Mouse (Mus musculus): ENCODE measurements around the gene Pakap.

Pakap gene

DNA sequence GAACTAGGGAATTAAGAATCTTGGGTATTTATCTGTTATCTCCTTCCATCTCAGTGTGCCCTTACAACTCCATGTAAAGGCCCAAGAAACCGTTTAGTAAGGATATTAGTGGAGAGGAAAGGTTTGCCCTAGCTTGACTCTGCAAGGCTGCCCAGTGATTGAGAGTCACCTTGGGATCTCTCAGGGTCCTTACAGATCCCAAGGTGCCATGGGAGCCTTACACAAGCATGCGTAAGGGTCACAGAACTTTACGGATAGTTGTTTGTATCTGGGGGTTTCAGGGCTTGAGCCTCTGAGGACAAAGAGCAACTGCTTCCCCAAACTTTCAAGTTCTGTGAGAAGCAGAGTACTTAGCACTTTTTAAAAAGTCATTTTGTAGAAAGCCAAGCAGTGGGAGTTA is 6.2 kb downstream of the Pakap start:
- in situ Hi-C loops (cut with MboI, MseI) = no loop called here

DNA sequence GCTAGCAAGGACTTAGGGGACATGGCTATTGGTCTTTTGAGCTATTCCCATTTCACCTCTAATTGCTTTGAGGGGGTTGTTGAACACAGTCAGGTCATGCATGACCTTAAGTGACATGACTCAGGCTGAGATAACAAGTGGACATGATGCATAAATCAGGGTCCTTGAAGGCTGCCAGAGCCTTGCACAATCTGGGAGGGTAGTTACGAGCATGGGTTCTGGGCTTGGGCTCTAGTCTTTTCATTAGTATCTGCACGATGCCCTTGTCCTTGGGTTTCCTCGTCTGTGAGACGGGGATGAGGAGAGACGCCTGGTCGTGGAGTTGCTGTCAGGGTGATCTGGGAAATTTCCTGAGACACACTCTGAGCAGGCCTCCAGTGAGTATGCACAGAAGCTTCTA is 6.7 kb downstream of the Pakap start:
- in situ Hi-C loops (cut with MboI, MseI) = no loop called here

DNA sequence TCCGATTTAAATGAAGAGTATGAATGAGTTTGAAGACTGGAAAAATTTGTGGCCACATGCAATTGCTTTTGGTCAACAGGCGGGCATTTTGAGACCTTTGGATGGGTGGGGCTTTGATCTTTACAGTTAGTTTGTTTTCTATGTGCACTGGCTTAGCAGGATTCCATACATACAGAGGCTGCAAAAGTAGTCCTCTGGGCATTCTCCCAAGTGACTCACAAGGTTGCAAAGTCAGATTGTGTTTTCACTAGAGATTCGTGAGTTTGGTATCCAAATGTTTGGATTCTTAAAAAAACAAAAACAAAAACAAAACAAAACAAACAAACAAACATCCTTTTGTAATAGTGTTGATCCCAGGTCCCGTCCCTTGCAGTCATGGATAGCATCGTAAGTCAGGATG is 7.7 kb downstream of the Pakap start:
- in situ Hi-C loops (cut with MboI, MseI) = no loop called here

DNA sequence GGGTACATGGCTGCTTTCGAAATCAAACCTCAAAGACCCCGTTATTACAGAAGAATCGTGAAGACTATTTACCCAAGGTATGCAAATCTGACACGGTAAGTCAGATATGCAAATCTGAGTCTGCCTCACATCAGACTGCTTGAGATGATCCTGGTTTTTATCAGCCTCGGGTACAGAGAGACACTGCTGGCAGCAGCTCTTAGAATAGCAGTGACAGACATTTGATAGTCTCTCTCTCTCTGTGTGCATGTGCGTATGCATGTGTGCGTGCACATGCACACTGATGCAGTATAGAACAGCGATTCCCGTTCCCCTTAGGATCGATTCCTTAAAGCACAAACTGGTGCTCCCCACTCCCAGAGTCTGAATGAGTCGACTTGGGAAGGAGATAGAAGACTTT is 8.1 kb downstream of the Pakap start:
- in situ Hi-C loops (cut with MboI, MseI) = no loop called here

DNA sequence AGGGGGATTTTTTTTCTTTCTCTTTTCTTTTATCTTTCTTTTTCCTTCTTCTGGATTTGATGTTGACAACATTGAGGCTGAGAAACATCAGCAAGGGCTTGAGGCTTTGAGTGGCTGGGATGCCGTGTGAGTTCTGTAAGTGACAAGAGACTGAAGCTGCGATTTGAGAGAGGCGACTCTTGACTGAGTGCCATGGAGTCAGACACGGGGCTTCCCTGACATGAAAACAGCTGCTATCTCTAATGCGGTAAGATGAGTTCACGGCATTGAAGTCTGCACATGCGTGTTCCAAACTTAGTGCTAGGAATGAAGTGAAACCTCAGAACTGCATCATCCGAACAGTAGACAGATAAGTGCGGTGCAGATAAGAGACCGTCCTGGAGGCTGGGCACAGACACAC is 11.7 kb downstream of the Pakap start:
- in situ Hi-C loops (cut with MboI, MseI) = no loop called here

DNA sequence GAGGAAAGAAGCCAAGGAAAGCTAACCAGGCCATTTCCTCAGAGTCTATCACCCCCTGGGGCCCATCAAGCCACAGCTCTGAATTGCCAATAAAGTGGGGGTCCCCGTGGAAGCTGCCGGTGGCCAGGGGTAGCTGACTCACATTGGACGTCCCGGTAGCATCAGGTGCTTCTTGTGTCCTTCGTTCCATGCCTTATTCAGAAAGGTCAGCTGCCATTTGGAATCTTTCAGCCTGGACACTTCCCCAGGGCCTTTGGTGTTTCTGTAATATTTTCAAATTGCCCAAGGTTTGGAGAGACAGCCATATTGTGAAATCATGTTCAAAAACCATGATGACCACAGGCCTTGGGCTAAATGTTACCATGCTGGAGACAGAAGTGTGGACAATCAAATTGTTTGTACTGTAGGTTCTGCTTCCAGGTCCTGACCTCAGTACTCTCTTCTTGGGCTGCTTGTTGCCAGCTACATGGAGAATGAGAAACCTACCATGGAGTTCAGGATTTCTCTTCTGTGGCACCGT is 17.4 kb downstream of the Pakap start:
- in situ Hi-C loops (cut with MboI, MseI) = no loop called here

DNA sequence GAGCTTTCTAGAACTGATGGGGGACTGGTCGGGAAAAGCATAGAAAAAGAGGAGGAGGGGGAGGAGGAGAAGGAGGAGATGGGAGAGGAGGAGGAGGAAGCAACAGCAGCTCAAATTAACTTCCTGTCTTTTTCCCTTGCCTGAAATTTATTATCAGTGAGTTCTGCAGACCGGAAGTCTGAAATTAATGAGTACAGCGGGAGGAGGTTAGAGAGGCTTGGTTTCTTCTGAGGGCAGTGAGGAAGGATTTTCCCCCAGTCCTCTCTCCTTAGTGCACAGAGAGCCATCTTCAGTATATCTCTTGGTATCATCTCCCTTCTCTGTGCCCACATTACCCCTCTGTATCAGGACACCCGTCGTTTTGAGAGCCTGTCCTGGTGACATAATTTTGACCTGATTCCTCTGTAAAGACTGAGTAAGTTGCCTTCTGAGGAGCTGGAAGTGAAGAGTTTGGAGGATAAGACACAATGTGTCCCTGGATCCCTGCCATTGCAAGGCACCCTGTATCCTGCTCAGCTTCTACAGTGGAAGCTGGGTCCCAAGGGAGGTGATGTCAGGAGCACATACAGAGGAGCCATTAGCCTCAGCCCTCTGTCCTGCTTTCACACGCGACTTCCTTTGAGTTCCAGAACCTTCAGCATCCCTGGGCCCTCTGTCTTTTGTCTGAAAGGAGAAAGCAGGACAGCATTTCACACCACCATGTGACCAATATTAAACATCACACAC is 19.1 kb downstream of the Pakap start:
- in situ Hi-C loops (cut with MboI, MseI) = no loop called here

DNA sequence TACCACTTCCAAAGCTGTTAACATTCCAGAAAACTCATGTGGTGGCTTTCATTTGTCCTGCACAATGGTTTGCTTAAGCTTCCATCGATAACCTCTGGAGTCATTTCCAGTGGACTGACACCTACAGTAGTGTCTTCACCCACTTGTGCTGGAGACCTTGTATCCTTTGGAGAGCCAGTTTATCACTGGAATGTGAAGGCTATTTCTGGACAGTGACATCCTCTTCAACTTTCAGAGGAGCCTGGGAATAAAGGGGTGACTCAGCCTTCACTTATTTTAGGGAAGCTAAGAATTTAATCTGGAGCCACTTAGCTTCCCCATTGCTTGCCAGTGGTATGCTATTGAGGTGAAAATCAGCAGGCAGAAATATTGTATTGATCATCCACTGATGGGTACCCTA is 20.4 kb downstream of the Pakap start:
- in situ Hi-C loops (cut with MboI, MseI) = no loop called here

DNA sequence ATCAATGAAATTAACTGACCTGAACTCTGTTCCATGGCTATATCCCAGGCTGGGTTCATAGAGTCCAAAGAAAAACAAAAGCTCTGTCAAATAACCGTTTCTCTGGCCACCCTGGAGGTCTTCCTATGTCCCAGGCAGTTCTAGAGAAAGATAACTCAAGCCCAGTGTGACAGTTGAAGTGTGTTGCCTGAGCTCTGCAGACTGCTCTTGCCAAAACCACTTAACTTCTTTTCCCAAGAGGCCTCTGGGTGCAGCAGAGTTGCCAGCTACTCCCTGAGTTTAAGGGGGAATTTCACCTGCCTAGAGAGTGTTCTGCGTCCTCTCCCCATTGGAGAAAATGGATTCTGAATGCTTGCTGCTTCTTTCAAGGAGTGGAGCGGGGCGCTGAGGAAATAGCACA is 24.8 kb downstream of the Pakap start:
- in situ Hi-C loops (cut with MboI, MseI) = no loop called here

DNA sequence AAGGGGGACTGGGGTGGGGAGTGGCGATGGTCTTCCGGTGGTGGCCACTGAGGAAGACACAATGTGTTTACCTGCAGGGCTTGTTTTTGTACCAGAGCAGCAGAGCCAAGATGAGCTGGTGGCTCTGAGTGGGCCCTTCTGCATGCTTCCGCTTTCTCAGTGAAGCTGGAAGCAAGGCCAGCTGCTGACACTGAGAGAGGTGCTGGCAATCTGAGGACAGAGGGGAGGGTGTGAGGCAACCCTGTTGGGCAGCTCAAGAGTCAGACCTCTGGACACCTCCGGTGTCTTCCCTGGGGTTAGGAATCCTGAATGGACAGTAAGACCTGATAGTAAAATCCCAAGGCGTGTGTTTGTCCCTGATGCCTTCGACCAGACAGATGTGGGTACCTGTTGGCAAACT is 32.0 kb downstream of the Pakap start:
- in situ Hi-C loops (cut with MboI, MseI) = no loop called here

DNA sequence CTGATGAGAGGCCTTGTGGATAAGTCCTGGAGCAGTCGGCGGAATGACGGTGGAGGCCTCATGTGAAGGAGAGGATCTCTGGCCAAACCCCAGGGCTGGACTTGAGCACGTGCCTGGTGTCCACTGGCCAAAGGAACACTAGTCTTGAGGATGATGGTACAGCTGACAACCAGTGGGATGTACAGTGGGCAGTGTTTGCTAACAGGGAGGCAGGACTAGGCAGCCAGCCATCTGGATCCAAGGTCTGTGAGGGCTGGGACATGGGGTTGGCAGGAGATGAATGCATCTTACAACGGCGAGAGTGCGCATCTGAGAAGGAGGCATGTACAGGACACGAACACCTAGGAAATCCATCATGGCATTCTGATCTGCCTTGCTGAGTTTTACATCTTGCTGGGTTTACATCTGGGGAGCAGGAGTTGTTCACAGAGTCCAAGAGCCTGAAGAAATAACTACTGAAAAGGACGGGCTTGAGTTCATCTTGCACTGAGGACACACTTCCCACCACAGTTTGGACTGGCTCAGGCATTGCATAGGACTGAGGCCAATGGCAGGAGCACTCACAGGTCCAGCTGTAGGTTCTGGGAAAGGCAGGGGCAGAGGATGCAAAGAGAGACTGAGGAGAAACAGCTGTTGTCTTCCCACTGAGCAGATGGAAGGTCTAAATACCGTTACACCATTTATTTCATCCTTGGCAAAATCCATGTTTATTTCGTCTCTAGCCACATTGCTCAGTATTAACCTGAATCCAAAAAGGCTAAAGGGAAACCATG is 32.9 kb downstream of the Pakap start:
- in situ Hi-C loops (cut with MboI, MseI) = no loop called here

DNA sequence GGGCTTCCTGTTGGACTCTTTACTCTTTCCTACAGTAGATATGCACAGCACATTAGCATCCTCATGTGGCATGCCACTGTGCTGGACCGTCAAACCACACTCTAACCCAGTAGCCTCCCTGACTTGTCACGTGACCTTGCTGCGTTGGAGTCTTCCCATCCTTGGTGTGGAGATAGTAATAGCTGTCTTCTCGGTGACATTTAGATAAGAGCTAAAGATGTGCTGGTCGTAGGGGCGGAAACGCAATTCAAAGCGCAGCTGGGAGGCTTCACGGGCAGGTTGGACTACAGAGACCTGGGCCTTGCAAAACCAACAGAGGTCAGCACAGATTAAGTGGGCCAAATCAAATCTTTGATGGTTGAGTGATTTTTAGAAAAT is 33.5 kb downstream of the Pakap start:
- in situ Hi-C loops (cut with MboI, MseI) = no loop called here

DNA sequence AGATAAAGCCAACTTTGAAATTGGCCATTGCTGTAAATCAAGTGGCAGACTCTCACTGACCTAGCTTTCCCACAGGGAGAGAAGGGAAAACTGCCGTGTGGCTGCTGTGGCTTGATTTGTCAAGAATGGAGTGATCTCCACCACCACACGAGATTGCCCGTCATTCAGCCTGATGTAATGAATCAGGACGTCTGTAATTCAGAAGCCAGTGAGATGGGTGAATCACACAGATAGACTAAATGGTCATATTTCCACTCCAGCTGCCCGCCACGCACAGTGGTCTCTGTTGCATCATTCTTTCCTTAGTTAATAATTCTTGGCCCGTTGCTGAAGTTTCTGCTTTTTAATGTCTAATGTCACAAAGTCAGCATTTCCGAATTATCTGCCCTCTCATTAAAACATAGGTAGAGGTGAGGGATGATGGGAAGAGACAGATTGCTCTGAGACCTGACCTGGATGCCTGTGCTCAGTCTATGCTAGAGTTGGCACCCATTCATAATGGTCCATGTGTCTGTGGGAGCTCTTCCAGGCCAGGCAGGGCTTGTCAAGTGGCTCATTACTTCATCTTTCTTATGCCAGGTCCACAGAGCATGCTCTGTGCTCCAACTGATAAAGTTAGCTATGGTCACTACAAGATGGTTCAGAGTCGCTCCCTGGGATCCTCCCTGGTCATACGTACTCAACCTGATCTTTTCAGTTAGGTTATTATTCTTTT is 34.1 kb downstream of the Pakap start:
- in situ Hi-C loops (cut with MboI, MseI) = no loop called here

DNA sequence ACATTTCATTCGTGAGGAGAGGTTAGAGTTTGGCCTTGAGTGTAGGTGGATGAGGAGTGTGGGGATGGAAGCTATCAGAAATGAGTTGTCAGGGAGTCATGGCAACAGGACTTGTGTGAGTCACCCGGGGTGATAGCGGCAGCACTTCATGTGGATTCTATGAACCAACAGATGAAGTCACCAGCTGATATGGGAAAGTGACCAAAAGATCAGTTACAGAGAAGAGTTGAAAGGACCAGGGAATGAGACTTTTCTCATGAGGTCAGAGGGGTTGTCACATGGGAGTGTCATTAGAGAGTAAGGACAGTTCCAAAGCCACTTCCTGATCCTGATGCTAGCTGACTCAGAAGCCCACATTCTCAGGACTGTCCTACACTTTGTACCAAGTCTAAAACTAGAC is 38.3 kb downstream of the Pakap start:
- in situ Hi-C loops (cut with MboI, MseI) = no loop called here

DNA sequence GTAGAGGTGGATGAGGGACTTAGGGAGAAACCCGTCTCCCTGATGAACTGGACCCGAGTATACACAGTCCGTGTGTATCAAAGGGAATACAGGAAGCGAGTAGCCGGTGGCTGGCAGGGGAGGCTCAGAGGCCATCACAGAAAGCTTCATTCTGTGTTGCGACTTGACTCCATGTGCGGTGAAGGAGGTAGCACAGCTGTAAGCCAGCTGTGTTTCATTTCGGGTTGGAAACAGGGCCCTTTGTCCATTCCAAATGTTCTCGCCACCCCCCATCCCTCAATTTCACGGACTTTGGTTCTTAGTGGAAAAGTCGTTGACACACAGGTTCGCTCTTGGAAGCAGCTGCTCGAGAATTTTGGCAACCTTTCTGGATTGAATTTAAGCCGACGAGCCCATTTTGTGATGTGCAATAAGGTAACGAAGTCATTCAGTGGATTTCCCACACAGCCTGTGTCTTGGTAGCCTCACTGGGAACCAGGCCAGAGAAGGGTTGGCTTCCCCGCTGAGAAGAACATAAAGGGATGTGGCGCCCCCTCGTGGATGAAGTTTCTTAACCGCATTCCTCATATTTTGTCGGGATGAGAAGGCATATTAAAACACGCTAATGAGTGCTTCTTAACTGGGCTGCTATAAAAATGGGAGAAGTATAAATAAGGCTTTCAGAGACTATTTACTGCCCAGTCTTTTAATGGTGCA is 39.4 kb downstream of the Pakap start:
- in situ Hi-C loops (cut with MboI, MseI) = no loop called here

DNA sequence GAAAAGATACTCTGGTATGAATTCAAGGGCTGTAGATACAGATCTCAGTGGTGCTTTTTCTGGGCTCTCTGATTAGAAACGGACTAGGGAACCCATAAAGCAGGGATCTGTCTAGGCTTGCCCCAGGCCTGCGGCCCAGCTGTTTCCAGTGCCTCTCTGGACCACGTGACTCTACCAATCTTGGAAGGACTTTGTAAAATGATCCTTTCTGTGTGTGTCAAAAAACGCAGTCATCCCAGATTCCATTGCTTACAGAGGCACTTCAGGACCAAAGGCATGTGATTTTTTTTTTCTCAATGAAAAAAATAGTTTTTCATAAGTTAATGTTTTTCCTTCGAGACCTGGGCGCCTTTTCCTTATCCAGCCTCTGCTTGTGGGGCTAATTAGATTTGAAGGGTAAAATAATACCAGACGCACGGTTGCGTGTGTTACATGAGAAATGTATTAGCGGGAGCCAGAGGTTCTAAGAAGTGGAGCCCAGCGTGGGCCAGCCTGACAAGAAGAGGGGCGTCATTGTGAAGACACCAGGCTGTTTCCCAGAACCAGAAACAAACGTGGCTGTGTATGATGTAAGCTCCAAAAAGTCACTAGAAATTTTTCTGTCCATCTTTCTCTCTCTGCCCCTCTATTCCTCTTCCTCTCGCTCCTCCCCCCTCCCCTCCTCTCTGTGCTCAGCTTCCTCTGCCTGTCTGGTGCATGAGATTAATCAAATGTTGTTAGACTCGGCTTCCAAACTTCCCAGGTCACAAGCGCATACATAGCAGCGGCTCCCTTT is 43.5 kb downstream of the Pakap start:
- in situ Hi-C loops (cut with MboI, MseI) = no loop called here

DNA sequence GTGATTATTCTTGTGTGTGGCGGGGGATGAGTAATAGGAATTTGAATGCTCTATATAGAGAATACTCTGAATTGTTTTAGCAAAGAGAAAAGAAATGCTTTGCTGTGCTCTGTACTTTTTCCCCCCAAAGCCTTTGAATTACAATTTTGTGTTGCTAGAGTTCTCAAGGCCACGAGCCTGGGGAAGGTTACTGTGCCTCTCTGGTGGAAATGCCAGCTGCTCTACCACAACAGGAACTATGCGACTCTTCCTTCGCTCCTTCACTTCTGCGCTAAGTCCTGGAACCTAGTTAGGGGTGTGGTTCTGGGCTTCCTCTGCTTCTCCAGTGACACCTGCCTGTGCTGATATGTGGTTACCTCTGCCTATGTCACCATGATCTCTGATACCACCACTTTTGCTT is 44.7 kb downstream of the Pakap start:
- in situ Hi-C loops (cut with MboI, MseI) = no loop called here

DNA sequence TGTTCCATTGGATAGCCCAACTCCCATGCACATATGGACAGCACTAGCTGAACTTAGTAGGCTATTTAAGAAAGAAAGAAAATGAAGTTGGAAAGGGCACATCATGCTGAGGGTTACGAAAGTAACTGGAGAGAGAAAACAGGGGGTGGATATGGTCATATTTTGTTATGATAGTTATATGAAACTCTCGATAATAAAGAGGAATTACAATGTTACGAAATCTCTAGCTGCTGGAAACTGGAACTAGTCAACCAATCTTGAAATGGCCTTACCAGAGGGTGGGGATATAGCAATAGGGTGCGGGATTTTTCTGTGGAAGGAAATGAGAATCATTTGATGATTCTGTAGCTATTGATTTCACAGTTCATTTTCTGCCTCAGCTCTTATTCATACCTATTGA is 46.7 kb downstream of the Pakap start:
- in situ Hi-C loops (cut with MboI, MseI) = no loop called here

DNA sequence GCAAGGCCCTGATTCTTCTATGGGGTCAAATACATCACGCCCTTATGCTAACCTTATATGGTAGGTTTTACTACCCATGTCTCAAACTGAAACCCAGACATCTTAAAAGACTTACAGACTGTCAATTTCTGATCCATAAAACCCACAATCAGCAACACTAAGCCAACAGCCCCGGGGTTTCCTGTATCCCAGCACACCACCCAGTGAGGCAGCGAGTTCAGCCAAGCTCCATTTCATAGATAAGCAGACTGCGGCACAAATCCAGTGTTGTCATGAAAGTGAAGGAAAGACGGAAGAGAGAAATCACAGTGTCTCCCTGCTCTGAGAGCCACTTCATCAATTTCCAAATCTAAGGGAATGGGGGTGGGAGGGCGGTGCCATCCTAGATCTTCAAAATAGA is 50.8 kb downstream of the Pakap start:
- in situ Hi-C loops (cut with MboI, MseI) = no loop called here

DNA sequence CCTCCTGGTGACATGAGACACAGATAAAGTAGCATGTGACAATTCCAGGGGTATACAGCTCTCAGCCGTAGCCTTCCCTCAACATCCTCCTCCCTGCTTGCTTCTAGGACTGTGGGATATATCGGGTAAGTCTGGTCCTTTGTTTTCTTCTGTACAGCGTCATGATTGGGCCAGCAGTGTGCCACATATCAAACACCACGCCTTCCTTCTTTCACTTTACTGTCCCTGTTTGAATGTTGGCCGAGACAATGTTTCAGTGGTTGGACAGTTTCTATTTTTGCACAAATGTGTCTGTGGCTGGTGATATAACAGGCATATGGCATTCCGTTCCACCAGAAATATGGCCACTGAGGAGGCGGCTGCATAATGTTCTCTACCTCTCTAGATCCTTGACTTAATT is 54.8 kb downstream of the Pakap start:
- in situ Hi-C loops (cut with MboI, MseI) = no loop called here

DNA sequence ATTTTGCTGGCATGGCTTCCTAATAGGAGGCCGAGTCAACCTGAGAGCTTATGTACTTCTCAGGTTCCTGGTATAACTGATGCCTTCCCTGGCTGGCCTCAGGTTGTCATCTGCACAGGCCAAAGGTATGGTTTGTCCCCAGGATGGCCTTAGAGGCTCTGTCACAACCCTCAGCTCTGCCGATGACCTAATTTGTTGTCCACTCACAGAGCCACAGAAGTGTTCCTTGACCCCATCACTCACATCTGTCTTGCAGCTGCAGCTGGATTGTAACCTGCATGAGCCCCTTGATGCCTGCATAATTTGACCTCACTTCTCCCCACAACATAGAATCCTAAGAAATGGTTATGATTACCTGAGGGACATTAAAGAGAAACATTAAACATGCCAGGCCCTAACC is 56.8 kb downstream of the Pakap start:
- in situ Hi-C loops (cut with MboI, MseI) = no loop called here

Measured in T-helper 17 cell (primary cell).